Mouse (Mus musculus) mammary gland, adult 2 months (tissue): ENCODE results near the gene Itgbl1. TPM values are rescaled to one million over a fixed set of nuclear protein-coding genes. Genes with fewer than 3 reads are reported as not detected.

ENCODE experiments used
- polyA plus RNA-seq: library from polyadenylated mRNA; depleted of rRNA; stranded (reverse); fragments of >200 nt; gene quantifications from 2 replicates; pipeline ENCODE4 v1.2.3, GENCODE M21; 2012; ENCODE audit warnings: low replicate concordance; rRNA removed

The Itgbl1 gene
- 3.6 and 4.1 TPM in 2 replicates for polyA plus RNA-seq

DNA sequence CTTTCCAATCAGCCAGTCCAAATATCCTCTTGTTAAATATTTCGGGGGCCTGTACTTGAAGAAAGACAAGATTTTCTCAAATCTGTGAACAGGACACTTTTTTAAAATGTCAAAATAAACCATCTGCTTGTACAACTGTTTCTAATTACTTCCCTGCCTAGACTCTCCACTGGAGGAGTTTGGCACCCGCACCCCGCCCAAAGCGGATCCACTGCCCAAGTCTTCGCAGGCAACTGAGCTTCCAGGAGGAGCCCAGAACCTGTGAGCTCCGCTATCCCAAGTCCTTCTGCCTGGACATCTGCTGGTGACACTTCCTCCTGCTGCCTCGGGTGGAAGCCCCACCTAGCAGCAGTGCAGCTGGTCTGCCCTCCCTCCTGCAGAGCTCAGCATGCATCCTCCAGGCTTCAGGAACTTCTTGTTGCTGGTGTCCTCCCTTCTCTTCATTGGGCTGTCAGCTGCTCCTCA lies at the start of gene Itgbl1:
Gene Itgbl1 (plus strand): TSS at position 51 of the 465 bp plus-strand sequence.

DNA sequence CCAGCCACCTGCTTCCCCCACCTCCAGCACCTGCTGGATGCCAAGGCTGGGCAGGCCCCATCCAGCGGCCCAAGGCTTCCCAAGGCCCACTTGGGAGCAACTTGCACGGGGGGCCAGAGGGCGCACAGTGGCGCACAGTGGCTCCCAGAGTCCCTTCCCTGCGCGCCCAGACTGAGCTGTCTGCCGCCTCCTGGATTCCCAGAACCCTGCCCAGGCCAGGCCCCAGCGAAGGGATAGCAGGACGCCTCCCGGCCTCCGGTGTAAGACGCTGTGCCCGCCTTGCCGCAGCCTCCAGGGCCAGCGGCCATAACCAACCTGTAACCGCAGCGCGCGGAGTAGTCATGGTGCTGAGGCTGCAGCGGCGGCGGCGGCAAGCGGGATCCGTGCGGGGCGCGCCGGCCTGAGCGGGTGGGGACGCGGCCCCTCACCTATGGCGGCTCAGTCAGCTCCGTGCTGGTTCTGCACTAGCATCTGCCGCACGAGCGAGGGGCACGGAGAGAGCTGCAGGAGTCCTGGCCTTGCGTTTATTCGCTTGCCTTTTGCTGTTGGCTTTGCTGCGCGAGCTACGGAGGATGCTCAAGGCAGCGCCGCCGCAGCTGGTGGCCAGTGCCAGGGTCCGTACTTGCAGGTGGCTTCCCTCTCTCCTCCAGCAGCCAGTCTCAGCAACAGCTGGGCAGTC lies 33.1 kb upstream of the Itgbl1 start, which contains the start of gene Nalcn:
Gene Nalcn (minus strand): TSS at position 644 of the 679 bp plus-strand sequence.

Other genes starting within 250 kb of the Itgbl1 start
- gene Nalcn, start 32.8 kb upstream of the Itgbl1 start, polyA plus RNA-seq = 0.06 and 0.16 TPM in 2 replicates